Mouse (Mus musculus): ENCODE data around the gene Grap2.

GRCm38 (mm10) chr15:80626472-80626871 lies 54.1 kb downstream of the Grap2 start:
- TF ChIP-seq CTCF (IDR thresholded peaks at IDR 0.05; ENCODE audit: borderline replicate concordance, insufficient read depth, low read depth, low read length) (no peak), POLR2A (IDR thresholded peaks at IDR 0.05; ENCODE audit: borderline replicate concordance, insufficient read depth, low read length) (no peak)
